24 mouse cellular contexts compared by ENCODE assay signal in the genomic region with DNA sequence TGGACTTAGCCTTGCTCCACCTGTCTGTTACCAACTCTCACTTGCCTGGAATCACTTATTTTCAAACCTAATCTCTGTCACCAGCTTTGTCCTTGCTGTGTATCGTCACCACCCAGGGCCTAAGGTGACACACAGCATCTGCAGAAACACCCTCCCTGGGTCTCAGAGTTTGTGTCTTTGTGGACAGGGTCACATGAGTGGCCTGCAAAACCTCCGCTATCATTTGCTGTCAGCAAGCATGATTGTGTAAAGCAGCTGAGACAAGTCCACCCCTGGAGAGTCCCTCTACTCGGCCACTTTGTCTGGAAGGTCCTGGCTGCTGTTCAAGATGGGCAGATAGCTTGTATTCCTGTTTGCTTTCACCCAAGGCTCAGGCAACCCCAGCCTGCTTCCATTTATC.
DNase-seq lines count a peak whose midpoint lies in the region; ATAC-seq lines count a peak whose summit lies in the region.
"Had no signal": no experiment of that assay in that cellular context is flagged by ENCODE, and none has a peak within 500 bp of the region (broad histone marks: within the 10 kb centered on the region; RNA-seq: fewer than 3 reads in every experiment).

No protein-coding gene starts in this region.

- no peak overlapping the region for H3K9ac ChIP-seq in heart, embryonic 14.5 days (ENCODE audit: low read length)
- H3K9ac ChIP-seq in heart, embryonic 16.5 days (ENCODE audit: low read length), result no peak overlapping the region
- H3K9ac ChIP-seq: embryonic facial prominence, embryonic 12.5 days; forebrain, embryonic 13.5 days had no signal

- H3K27me3 ChIP-seq in heart, embryonic 10.5 days (ENCODE audit: insufficient read depth, poor library complexity, severe bottlenecking), result peaks cover 39% of the 10 kb centered on the region
- peaks cover 8% of the 10 kb centered on the region; the same call in 1 of the 2 replicates for H3K27me3 ChIP-seq in heart, embryonic 14.5 days (ENCODE audit: control insufficient read depth, insufficient read depth, low read length)
- H3K27me3 ChIP-seq in heart, embryonic 16.5 days (ENCODE audit: control insufficient read depth, insufficient read depth, low read length), result peaks cover 2% of the 10 kb centered on the region; the same call in 1 of the 2 replicates
- H3K27me3 ChIP-seq: CH12.LX; embryonic facial prominence, embryonic 12.5 days; forebrain, embryonic 13.5 days had no signal

- H3K4me3 ChIP-seq in heart, embryonic 10.5 days, result no peak overlapping the region
- no peak overlapping the region for H3K4me3 ChIP-seq in heart, embryonic 14.5 days (ENCODE audit: control insufficient read depth in 1 of 2, insufficient read depth in 1 of 2, low read depth in 1 of 2, low read length in 2 of 2)
- no peak overlapping the region for H3K4me3 ChIP-seq in heart, embryonic 16.5 days (ENCODE audit: low read length)
- H3K4me3 ChIP-seq: embryonic facial prominence, embryonic 10.5 days; embryonic facial prominence, embryonic 12.5 days; forebrain, embryonic 13.5 days had no signal

- ATAC-seq in heart, embryonic 14.5 days (ENCODE audit: insufficient number of reproducible peaks, insufficient read depth, low FRiP score, low read depth), result peak; percentile 72; the same call in 1 of the 2 replicates
- peak; percentile 60 for ATAC-seq in heart, embryonic 16.5 days (replicated peaks; ENCODE audit: extremely low read depth, insufficient read depth, low FRiP score)
- ATAC-seq: activated CD4-positive, CD25-positive, alpha-beta regulatory T cell, adult 4 months; CD4-positive, CD25-positive, alpha-beta regulatory T cell, adult 4 months; forebrain, embryonic 13.5 days; Patski had no signal

- peak; percentile 83 for DNase-seq in heart, embryonic 10.5 days (ENCODE audit: low spot score)
- DNase-seq in heart, postnatal 36 days, result no peak
- DNase-seq in heart, adult 11 months, result no peak
- no peak for DNase-seq in heart, adult 18-20 months
- DNase-seq in yolk sac, embryonic 10.5 days (ENCODE audit: low spot score), result peak; percentile 31
- DNase-seq: adrenal gland, adult 8-10 months; adrenal gland, postnatal 14 days; adrenal gland, postnatal 36 days; B cell, adult 2 months; cerebellum, adult 11-12 months; cerebellum, adult 2 months; cerebellum, adult 9-10 months; cerebellum, postnatal 10 days; cerebellum, postnatal 25 days had no signal

- H3K27ac ChIP-seq in heart, embryonic 10.5 days, result no peak overlapping the region
- H3K27ac ChIP-seq in heart, embryonic 14.5 days (replicated peaks in 1 of 2; ENCODE audit: control insufficient read depth in 1 of 2, insufficient read depth in 1 of 2, low read depth in 2 of 2, low read length in 2 of 2), result no peak overlapping the region
- no peak overlapping the region for H3K27ac ChIP-seq in heart, embryonic 16.5 days (ENCODE audit: low read length)
- H3K27ac ChIP-seq: embryonic facial prominence, embryonic 10.5 days; embryonic facial prominence, embryonic 12.5 days; forebrain, embryonic 13.5 days had no signal

- no peaks in the 10 kb centered on the region for H3K36me3 ChIP-seq in heart, embryonic 10.5 days
- H3K36me3 ChIP-seq in heart, embryonic 14.5 days (ENCODE audit: control insufficient read depth, insufficient read depth, low read length), result no peaks in the 10 kb centered on the region
- no peaks in the 10 kb centered on the region for H3K36me3 ChIP-seq in heart, embryonic 16.5 days (ENCODE audit: control insufficient read depth, insufficient read depth)
- H3K36me3 ChIP-seq: embryonic facial prominence, embryonic 10.5 days; embryonic facial prominence, embryonic 12.5 days; G1E had no signal

- peaks cover 19% of the 10 kb centered on the region for H3K4me1 ChIP-seq in heart, embryonic 10.5 days
- H3K4me1 ChIP-seq in heart, embryonic 14.5 days (ENCODE audit: control insufficient read depth in 2 of 2, insufficient read depth in 2 of 2, low read length in 2 of 2), result peaks cover 7 to 9% of the 10 kb centered on the region in 2 experiments
- H3K4me1 ChIP-seq in heart, embryonic 16.5 days (ENCODE audit: control insufficient read depth, insufficient read depth, low read length), result no peaks in the 10 kb centered on the region
- H3K4me1 ChIP-seq: embryonic facial prominence, embryonic 10.5 days; embryonic facial prominence, embryonic 12.5 days; forebrain, embryonic 13.5 days had no signal

- H3K9me3 ChIP-seq in heart, embryonic 10.5 days, result no peaks in the 10 kb centered on the region
- H3K9me3 ChIP-seq in heart, embryonic 14.5 days (ENCODE audit: control insufficient read depth, low read length), result no peaks in the 10 kb centered on the region
- H3K9me3 ChIP-seq in heart, embryonic 16.5 days (replicated peaks; ENCODE audit: control insufficient read depth, low read length), result no peaks in the 10 kb centered on the region
- H3K9me3 ChIP-seq: embryonic facial prominence, embryonic 10.5 days; embryonic facial prominence, embryonic 12.5 days; forebrain, embryonic 13.5 days had no signal

- intact Hi-C loops in heart, postnatal 36 days (cut with DNase I), result no loop called here

- 17% methylated on average over 3 of the region's 3 CpGs for WGBS in heart, embryonic 10.5 days
- WGBS in heart, embryonic 14.5 days, result 3% methylated on average over 3 of the region's 3 CpGs
- WGBS in heart, embryonic 16.5 days, result 14% methylated on average over 3 of the region's 3 CpGs

- H3K4me2 ChIP-seq in heart, embryonic 14.5 days (ENCODE audit: low read length), result no peak overlapping the region
- H3K4me2 ChIP-seq in heart, embryonic 16.5 days (ENCODE audit: low read depth, low read length), result no peak overlapping the region
- H3K4me2 ChIP-seq: embryonic facial prominence, embryonic 12.5 days; forebrain, embryonic 13.5 days had no signal

Comparison
In these comparisons a context has a peak if more than half of its experiments do, and no peak if none do; other contexts are left out.
1. DNase-seq: peak in heart, embryonic 10.5 days (single experiment) and yolk sac, embryonic 10.5 days (single experiment); none in heart, postnatal 36 days (0 of 2), heart, adult 11 months (single experiment) and heart, adult 18-20 months (0 of 2).